Mouse (Mus musculus) heart, embryonic 12.5 days (tissue): ENCODE measurements around the gene Sox4. TPM values are rescaled to one million over a fixed set of nuclear protein-coding genes. Genes with fewer than 3 reads are reported as not detected.

Experiments
- ATAC-seq: fragments of 200-750 bp; cut with Nextera tagmentation; 2 replicates; pipeline ENCODE4 v1.8.0; 2017; ENCODE audit warnings: moderate TSS enrichment, moderate library complexity; ENCODE audit not compliant: insufficient number of reproducible peaks, low FRiP score
- H3K27ac ChIP-seq: fragments of 300-500 bp; sonication (generic); 2 replicates; pipeline ENCODE4 v1.5.1; 2016; ENCODE audit warnings: mild to moderate bottlenecking, moderate library complexity; ENCODE audit not compliant: poor library complexity, severe bottlenecking
- H3K27me3 ChIP-seq: fragments of 300-500 bp; sonication (generic); replicated peaks from 2 replicates; pipeline ENCODE4 v1.6.1; 2016; ENCODE audit warnings: mild to moderate bottlenecking, moderate library complexity
- H3K36me3 ChIP-seq: fragments of 300-500 bp; sonication (generic); 2 replicates; pipeline ENCODE4 v1.6.1; 2016; ENCODE audit warnings: mild to moderate bottlenecking, moderate library complexity
- H3K4me1 ChIP-seq: fragments of 300-500 bp; sonication (generic); replicated peaks from 2 replicates; pipeline ENCODE4 v1.6.1; 2016; ENCODE audit warnings: mild to moderate bottlenecking
- H3K4me2 ChIP-seq: fragments of 300-500 bp; sonication (generic); 2 replicates; pipeline ENCODE4 v1.6.1; 2016; ENCODE audit warnings: mild to moderate bottlenecking, moderate library complexity
- H3K4me3 ChIP-seq: fragments of 300-500 bp; sonication (generic); 2 replicates; pipeline ENCODE4 v1.5.1; 2016; ENCODE audit warnings: mild to moderate bottlenecking
- H3K9ac ChIP-seq: fragments of 300-500 bp; sonication (generic); 2 replicates; pipeline ENCODE4 v1.6.1; 2016; ENCODE audit warnings: mild to moderate bottlenecking, moderate library complexity
- H3K9me3 ChIP-seq: fragments of 300-500 bp; sonication (generic); replicated peaks from 2 replicates; pipeline ENCODE4 v1.6.1; 2016; ENCODE audit warnings: mild to moderate bottlenecking, moderate library complexity
- WGBS: fragments of 180-500 bp; shearing (Covaris S2); methylation state at CpG from one replicate; pipeline ENCODE4 v1.1.7; 2016; 5-methylcytosine and 5-hydroxymethylcytosine counted together
- polyA plus RNA-seq: library from polyadenylated mRNA; unstranded; fragments of >200 nt; fragmentation: Nextera tagmentation; extraction: Ambion mirVana; gene quantifications from 2 replicates; pipeline ENCODE4 v1.2.1, GENCODE M21; 2016

The Sox4 gene
- polyA plus RNA-seq, 1 experiment from 2014 or later: 78.2 TPM

DNA sequence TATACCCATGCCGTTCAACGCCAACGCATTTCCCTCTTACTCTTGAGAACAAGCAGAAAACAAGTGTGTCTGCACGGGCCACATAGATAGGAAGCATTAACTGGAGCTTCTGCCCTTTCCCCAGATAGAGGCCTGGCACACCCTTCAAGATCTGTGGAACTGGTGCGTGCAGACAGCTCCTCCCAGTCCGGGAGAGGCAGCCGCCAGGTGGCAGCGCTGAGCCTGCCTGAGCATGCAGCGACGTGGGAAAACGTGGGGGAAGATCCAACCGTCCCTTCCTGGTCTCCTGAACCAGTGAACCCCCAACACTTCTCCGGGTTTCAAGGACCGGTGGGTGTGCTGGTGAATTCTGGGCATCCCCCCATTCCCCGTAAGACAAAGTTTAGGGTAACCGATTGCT is 4.3 kb upstream of the Sox4 start:
- 0 out of 2 replicates have a peak, but pooled peaks cover 4% of the 10 kb centered on the region for H3K9me3 ChIP-seq
- H3K27me3 ChIP-seq: no peaks in the 10 kb centered on the region
- WGBS: under 1% methylated on average over 16 of the region's 16 CpGs
- peak overlapping the region; percentile 99 for H3K27ac ChIP-seq
- H3K4me1 ChIP-seq: peaks cover 3% of the 10 kb centered on the region; the same call in 1 of the 2 replicates
- peak overlapping the region; percentile 67 for H3K4me3 ChIP-seq
- H3K4me2 ChIP-seq: peak overlapping the region; percentile 89
- H3K9ac ChIP-seq: peak overlapping the region; percentile 75
- ATAC-seq: peak; percentile 33; the same call in 1 of the 2 replicates
- H3K36me3 ChIP-seq: no peaks in the 10 kb centered on the region

DNA sequence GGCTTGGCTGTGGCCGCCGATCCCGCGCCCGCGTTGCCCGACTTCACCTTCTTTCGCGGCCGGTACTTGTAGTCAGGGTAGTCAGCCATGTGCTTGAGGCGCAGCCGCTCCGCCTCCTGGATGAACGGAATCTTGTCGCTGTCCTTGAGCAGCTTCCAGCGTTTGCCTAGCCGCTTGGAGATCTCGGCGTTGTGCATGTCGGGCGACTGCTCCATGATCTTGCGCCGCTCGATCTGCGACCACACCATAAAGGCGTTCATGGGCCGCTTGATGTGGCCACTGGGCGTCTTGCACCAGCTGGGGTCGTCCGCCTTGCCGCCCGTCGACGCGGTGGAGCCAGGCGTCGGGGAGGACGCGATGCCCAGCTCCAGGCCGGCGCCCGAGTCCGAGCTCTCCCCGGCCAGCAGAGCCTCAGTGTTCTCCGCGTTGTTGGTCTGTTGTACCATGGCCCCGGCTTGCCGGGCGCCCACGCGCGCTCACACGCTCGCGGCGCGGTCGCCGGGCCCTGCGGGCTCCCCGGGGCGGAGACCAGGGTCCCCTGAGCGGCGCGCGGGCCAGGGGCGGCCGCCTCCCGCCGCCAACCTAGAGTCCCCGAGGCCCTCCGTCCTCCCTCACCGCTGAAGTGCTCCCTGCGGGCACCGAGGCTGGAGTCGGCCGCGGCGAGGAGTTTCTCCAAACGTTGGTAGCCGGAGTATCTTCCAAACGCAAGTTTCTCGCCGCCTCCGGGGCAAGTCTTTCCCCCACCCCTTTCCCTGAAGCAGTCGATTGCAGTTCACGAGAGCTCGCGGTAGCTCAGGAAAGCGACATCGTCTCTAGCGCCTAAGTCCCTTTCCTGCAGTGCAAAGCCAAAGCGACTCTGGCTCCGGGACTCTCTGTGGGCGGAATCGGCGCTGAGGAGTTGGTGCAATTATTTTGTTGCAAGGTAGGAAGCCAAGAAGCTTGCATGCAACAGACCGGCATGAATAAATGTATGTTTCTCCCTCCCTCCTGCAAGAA is 639 bp downstream of the Sox4 start:
- Histone ChIP-seq H3K4me1 (peaks cover 9% of the 10 kb centered on the region), H3K27ac (peak overlapping the region; percentile 100), H3K9ac (peak overlapping the region; percentile 100), H3K9me3 (no peaks in the 10 kb centered on the region), H3K27me3 (no peaks in the 10 kb centered on the region), H3K4me2 (peak overlapping the region; percentile 65), H3K36me3 (peaks cover 8% of the 10 kb centered on the region; the same call in 1 of the 2 replicates), H3K4me3 (peak overlapping the region; percentile 99)
- ATAC-seq: peak; percentile 52; the same call in 1 of the 2 replicates
- under 1% methylated on average over 94 of the region's 98 CpGs for WGBS

DNA sequence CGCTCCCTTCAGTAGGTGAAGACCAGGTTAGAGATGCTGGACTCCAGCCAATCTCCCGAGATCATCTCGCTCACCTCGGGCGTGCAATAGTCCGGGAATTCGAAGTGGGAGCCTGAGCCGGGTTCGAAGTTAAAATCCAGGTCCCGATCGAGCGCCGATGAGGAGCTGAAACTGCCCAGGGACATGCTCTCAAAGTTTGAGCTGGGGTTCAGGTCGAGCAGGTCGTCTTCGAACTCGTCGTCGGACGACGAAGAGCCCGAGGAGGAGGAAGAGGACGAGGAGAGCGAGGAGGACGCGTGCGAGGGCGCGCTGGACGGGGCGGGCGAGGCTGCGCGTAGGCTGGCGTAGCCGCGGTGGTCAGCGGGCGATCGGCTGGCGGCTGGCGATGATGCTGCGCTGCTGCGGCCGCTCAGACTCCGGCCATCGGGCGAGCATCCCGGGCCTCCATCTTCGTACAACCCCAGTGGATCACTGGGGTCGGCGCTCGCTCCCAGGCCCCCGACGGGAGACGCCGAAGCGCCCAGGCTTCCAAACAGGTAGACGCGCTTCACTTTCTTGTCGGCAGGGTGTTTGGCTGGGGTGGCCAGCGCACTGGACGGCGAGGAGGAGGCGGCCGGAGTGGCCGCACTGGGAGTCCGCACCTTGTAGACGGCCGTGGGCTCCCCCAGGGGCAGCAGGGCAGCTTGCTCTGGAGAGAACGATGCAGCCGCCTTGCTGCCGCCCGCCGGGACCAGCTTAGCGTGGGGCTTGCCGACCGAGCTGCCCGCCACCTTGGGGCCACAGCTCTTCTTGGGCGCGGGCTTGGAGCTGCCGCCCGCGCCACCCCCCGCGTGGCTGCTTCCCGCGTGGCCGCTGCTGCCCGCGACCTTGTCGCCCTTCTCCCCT is 1.6 kb downstream of the Sox4 start:
- H3K27ac ChIP-seq: peak overlapping the region; percentile 100
- no peaks in the 10 kb centered on the region for H3K27me3 ChIP-seq
- H3K4me3 ChIP-seq: peak overlapping the region; percentile 99
- no peaks in the 10 kb centered on the region for H3K9me3 ChIP-seq
- peak overlapping the region; percentile 100 for H3K9ac ChIP-seq
- ATAC-seq: no peak
- H3K4me2 ChIP-seq: peak overlapping the region; percentile 65
- peaks cover 8% of the 10 kb centered on the region; the same call in 1 of the 2 replicates for H3K36me3 ChIP-seq
- H3K4me1 ChIP-seq: peaks cover 12% of the 10 kb centered on the region
- WGBS: under 1% methylated on average over 92 of the region's 92 CpGs

DNA sequence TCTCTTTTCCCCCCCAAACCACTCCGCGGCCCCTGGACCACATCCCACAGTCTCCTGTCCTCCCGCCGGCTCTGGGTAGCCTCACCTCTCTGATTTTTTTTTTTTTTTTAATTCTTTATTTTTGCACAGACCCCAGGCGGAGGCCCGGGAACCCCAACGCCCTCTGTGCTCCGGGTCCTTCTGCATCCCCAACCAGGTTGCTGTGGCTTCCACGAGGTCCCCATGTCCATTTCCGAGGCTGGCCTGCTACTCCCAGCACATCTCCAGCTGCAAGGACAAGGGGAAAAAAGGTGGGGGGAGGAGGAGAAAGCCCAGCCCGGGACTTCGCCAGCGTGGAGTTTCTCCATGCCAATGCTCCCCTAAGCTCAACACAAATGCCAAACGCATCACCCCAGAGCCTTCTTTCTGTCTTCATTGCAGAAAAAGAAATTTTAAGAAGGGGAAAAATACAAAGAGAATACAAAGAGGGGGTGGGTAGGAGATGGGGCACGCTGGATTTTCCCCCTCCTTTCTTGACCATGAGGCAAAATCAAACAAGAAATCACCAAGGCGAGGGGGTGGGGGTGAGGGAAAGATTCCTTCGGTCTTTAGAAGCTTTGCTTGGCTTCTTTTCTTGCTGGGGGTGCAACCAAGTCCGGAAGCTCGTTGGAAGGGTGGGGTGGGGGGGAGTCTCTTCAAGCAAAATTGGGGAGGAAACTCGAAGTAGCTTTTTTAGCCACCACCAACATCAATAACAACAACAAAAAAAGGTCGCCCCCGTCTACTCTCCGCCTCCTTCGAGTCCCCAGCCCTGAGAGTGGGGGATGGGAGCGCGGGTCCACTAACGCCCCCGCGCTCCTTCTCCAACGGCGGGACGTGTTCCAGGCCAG is 2.7 kb downstream of the Sox4 start:
- Histone ChIP-seq H3K36me3 (peaks cover 10% of the 10 kb centered on the region; the same call in 1 of the 2 replicates), H3K4me3 (peak overlapping the region; percentile 99), H3K4me2 (peak overlapping the region; percentile 65), H3K9ac (peak overlapping the region; percentile 100), H3K4me1 (peaks cover 15% of the 10 kb centered on the region), H3K9me3 (no peaks in the 10 kb centered on the region), H3K27me3 (no peaks in the 10 kb centered on the region), H3K27ac (peak overlapping the region; percentile 100)
- no peak for ATAC-seq
- under 1% methylated on average over 32 of the region's 32 CpGs for WGBS

DNA sequence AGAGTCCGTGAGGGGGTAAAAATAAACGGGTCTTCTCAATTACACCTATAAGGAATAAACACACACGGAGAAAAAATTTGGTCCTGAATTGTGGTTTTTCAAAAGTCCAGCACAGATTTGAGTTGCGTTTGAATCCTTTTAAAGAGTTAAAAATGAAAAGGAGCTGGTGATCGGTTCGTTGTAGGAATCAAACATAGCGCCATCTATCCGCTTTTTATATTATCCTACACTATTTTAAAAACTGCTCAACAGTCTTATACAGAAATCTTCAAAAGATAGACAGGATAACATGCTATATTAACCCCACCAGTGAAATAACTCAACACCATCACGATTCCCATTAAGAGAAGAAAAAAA is 3.3 kb downstream of the Sox4 start:
- H3K27me3 ChIP-seq: no peaks in the 10 kb centered on the region
- H3K36me3 ChIP-seq: peaks cover 10% of the 10 kb centered on the region; the same call in 1 of the 2 replicates
- H3K4me2 ChIP-seq: peak overlapping the region; percentile 65
- no peak for ATAC-seq
- peaks cover 15% of the 10 kb centered on the region for H3K4me1 ChIP-seq
- H3K9ac ChIP-seq: peak overlapping the region; percentile 100
- WGBS: 1% methylated on average over 9 of the region's 9 CpGs
- H3K27ac ChIP-seq: peak overlapping the region; percentile 100
- no peaks in the 10 kb centered on the region for H3K9me3 ChIP-seq
- peak overlapping the region; percentile 99 for H3K4me3 ChIP-seq

DNA sequence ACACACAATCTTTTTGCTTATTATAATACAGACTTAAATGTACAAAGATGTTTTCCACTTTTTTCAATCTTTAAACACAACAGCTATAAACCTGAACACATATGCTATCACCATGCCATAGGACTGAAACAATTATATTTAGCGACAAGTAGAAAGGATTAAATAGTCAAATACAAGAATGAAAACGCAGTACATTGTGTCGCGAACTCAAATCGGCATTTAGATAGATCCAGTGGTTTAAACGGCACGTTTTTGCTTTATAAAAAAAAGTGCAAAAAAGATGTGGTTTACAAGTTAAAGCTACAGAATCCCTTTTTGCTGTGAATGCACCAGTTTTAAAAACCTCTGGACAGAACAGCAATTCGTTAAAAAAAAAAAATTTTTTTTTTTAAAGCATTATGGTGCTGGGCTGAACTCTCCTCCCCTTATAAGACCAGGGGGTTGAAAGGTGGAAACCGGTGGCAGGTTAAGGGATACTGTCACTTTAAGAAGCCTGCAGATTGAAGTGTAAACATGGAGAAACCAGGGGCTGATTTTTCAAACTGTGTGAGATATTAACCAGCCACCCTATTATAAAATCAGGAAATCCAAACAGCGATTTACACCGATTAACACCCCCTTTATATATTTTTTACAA is 4.1 kb downstream of the Sox4 start:
- H3K4me1 ChIP-seq: peaks cover 15% of the 10 kb centered on the region
- peaks cover 10% of the 10 kb centered on the region; the same call in 1 of the 2 replicates for H3K36me3 ChIP-seq
- WGBS: 16% methylated on average over 11 of the region's 11 CpGs
- H3K4me2 ChIP-seq: peak overlapping the region; percentile 63
- H3K9ac ChIP-seq: peak overlapping the region; percentile 67
- no peak for ATAC-seq
- peak overlapping the region; percentile 52 for H3K4me3 ChIP-seq
- no peaks in the 10 kb centered on the region for H3K9me3 ChIP-seq
- no peaks in the 10 kb centered on the region for H3K27me3 ChIP-seq
- H3K27ac ChIP-seq: peak overlapping the region; percentile 57; the same call in 1 of the 2 replicates

DNA sequence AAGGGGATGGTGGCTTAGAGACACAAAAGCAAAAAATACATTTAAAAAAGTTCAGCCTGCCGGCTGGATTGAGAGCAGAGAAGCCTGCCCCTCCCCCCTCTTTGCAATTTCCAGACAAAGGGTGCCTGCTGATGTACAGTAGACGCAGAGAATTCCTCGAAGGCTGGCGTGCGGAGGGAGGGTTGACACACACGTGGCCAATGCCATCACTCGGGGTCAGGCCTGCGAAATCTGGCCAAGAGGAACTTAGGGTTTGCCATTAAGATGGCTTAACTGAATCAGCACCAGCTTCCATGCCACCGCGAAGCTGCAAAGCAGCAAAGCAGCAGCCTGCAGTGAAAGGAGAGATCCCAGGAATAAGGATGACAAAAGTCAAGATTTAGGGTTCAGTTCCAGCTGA is 5.0 kb downstream of the Sox4 start:
- ATAC-seq: no peak
- Histone ChIP-seq H3K27me3 (no peaks in the 10 kb centered on the region), H3K9ac (peak overlapping the region; percentile 63), H3K4me3 (peak overlapping the region; percentile 37), H3K4me1 (peaks cover 15% of the 10 kb centered on the region), H3K36me3 (peaks cover 10% of the 10 kb centered on the region; the same call in 1 of the 2 replicates), H3K9me3 (no peaks in the 10 kb centered on the region), H3K27ac (peak overlapping the region; percentile 59), H3K4me2 (peak overlapping the region; percentile 65)
- 6% methylated on average over 10 of the region's 10 CpGs for WGBS

- WGBS: 39% methylated on average over 7 of the region's 7 CpGs
- Histone ChIP-seq H3K4me1 (peaks cover 15% of the 10 kb centered on the region), H3K9me3 (no peaks in the 10 kb centered on the region), H3K9ac (no peak overlapping the region), H3K36me3 (peaks cover 10% of the 10 kb centered on the region; the same call in 1 of the 2 replicates), H3K4me3 (no peak overlapping the region), H3K4me2 (peak overlapping the region; percentile 65), H3K27me3 (no peaks in the 10 kb centered on the region), H3K27ac (peak overlapping the region; percentile 59)
- no peak for ATAC-seq
Observed at GRCm38 (mm10) chr13:28947740-28948441, 5.6 kb downstream of the Sox4 start.

DNA sequence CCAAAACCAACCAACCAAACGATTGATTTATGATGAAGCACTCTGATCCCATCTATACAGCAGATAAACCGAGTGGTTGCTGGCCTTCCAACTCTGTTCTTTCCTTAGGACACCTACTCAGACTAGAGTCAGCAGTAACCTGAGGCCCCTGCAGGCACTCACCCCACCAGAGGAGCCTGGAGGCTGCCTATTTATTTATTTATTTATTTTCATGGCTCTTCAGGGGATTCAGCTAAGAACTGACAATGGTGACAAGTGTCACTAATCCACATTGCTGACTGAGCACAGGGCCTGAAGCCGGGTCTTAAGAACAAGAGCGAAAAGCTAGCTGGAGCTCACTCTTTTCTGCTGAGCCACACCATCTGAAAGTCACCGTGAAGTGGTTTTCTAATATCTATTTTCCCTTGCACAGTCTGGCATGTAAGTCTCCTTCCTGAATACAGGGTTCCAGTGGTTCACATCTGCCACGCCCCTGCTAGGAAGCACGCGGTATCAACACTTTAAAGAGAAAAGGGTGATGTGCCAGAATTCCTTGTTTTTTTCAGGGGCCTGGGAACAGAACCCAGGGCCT is 6.9 kb downstream of the Sox4 start:
- H3K27ac ChIP-seq: no peak overlapping the region
- no peak overlapping the region for H3K4me3 ChIP-seq

More for the DNA sequence above, 6.9 kb downstream of the Sox4 start:
- H3K4me2 ChIP-seq: no peak overlapping the region
- WGBS: 48% methylated on average over 8 of the region's 8 CpGs
- H3K27me3 ChIP-seq: no peaks in the 10 kb centered on the region
- H3K9ac ChIP-seq: no peak overlapping the region
- peaks cover 22% of the 10 kb centered on the region for H3K4me1 ChIP-seq
- H3K36me3 ChIP-seq: peaks cover 10% of the 10 kb centered on the region; the same call in 1 of the 2 replicates
- ATAC-seq: no peak
- H3K9me3 ChIP-seq: no peaks in the 10 kb centered on the region
